Mouse (Mus musculus): ENCODE results near the gene Lrch3.
"Not testable (repeated sequence)": the region's sequence is repeated elsewhere in the genome, so short reads cannot be mapped to it uniquely, and the experiment has no call there.

The Lrch3 gene

GRCm38 (mm10) chr16:32992158-32992557 is 78.3 kb downstream of the Lrch3 start:
- peak; percentile 53 for DNase-seq (ENCODE audit: low read depth)

GRCm38 (mm10) chr16:33005216-33005615 is 91.3 kb downstream of the Lrch3 start:
- DNase-seq (ENCODE audit: low read depth): peak; percentile 10

- no peak for DNase-seq (ENCODE audit: low read depth)
Observed at GRCm38 (mm10) chr16:33006888-33007287, 93.0 kb downstream of the Lrch3 start.

- DNase-seq (ENCODE audit: low read depth): no peak
Observed at GRCm38 (mm10) chr16:33007436-33007835, 93.5 kb downstream of the Lrch3 start.

GRCm38 (mm10) chr16:33010166-33010565 is 96.3 kb downstream of the Lrch3 start:
- DNase-seq (ENCODE audit: low read depth): no peak

GRCm38 (mm10) chr16:33013801-33014200 is 99.9 kb downstream of the Lrch3 start:
- DNase-seq (ENCODE audit: low read depth): no peak

- DNase-seq (ENCODE audit: low read depth): no peak
Observed at GRCm38 (mm10) chr16:33014921-33015320, 101.0 kb downstream of the Lrch3 start.

GRCm38 (mm10) chr16:33015396-33015907 is 101.6 kb downstream of the Lrch3 start:
- DNase-seq (ENCODE audit: low read depth): no peak

- DNase-seq (ENCODE audit: low read depth): no peak
Observed at GRCm38 (mm10) chr16:33015986-33016385, 102.1 kb downstream of the Lrch3 start.

- DNase-seq (ENCODE audit: low read depth): peak; percentile 12
Observed at GRCm38 (mm10) chr16:33017677-33018349, 103.9 kb downstream of the Lrch3 start.

- DNase-seq (ENCODE audit: low read depth): peak; percentile 57
Observed at GRCm38 (mm10) chr16:33019117-33019770, 105.3 kb downstream of the Lrch3 start.

GRCm38 (mm10) chr16:33021381-33021780 is 107.5 kb downstream of the Lrch3 start:
- no peak for DNase-seq (ENCODE audit: low read depth)

GRCm38 (mm10) chr16:33023750-33024149 is 109.8 kb downstream of the Lrch3 start:
- DNase-seq (ENCODE audit: low read depth): peak; percentile 87

- peak; percentile 17 for DNase-seq (ENCODE audit: low read depth)
Observed at GRCm38 (mm10) chr16:33024456-33025104, 110.7 kb downstream of the Lrch3 start.

GRCm38 (mm10) chr16:33026357-33026756 is 112.5 kb downstream of the Lrch3 start:
- DNase-seq (ENCODE audit: low read depth): no peak

- no peak for DNase-seq (ENCODE audit: low read depth)
Observed at GRCm38 (mm10) chr16:33036006-33036405, 122.1 kb downstream of the Lrch3 start.

- no peak for DNase-seq (ENCODE audit: low read depth)
Observed at GRCm38 (mm10) chr16:33042682-33043081, 128.8 kb downstream of the Lrch3 start.

GRCm38 (mm10) chr16:33043268-33043667 is 129.4 kb downstream of the Lrch3 start:
- no peak for DNase-seq (ENCODE audit: low read depth)

- DNase-seq (ENCODE audit: low read depth): no peak
Observed at GRCm38 (mm10) chr16:33048004-33048403, 134.1 kb downstream of the Lrch3 start.

GRCm38 (mm10) chr16:33048686-33049085 is 134.8 kb downstream of the Lrch3 start:
- no peak for DNase-seq (ENCODE audit: low read depth)

- DNase-seq (ENCODE audit: low read depth): no peak
Observed at GRCm38 (mm10) chr16:33049809-33050208, 135.9 kb downstream of the Lrch3 start.

- no peak for DNase-seq (ENCODE audit: low read depth)
Observed at GRCm38 (mm10) chr16:33053141-33053540, 139.2 kb downstream of the Lrch3 start.

GRCm38 (mm10) chr16:33054927-33055326 is 141.0 kb downstream of the Lrch3 start:
- not testable (repeated sequence) for DNase-seq (ENCODE audit: low read depth)

All from NIH3T3 (cell line).